Mouse (Mus musculus): ENCODE measurements around the gene Nudt15.
A peak's percentile ranks its signal among the peaks of the same experiment; 100 is the strongest.
"Not testable (repeated sequence)": the region's sequence is repeated elsewhere in the genome, so short reads cannot be mapped to it uniquely, and the experiment has no call there.

Nudt15 gene

GRCm38 (mm10) chr14:73548051-73548450, at the start of gene Nudt15:
Nudt15 (minus strand) TSS chr14:73548242.
- DNase-seq (ENCODE audit: inconsistent ontology term): no peak

- DNase-seq (ENCODE audit: inconsistent ontology term): no peak
Measured at GRCm38 (mm10) chr14:73592166-73592565, 44.1 kb upstream of the Nudt15 start.

GRCm38 (mm10) chr14:73588080-73588479, 40.0 kb upstream of the Nudt15 start:
- DNase-seq (ENCODE audit: inconsistent ontology term): no peak

- DNase-seq (ENCODE audit: inconsistent ontology term): no peak
Measured at GRCm38 (mm10) chr14:73576336-73576735, 28.3 kb upstream of the Nudt15 start.

GRCm38 (mm10) chr14:73574053-73574452, 26.0 kb upstream of the Nudt15 start:
- DNase-seq (ENCODE audit: inconsistent ontology term): no peak

- no peak for DNase-seq (ENCODE audit: inconsistent ontology term)
Measured at GRCm38 (mm10) chr14:73571143-73571542, 23.1 kb upstream of the Nudt15 start.

GRCm38 (mm10) chr14:73569831-73570230, 21.8 kb upstream of the Nudt15 start:
- DNase-seq (ENCODE audit: inconsistent ontology term): not testable (repeated sequence)

- DNase-seq (ENCODE audit: inconsistent ontology term): no peak
Measured at GRCm38 (mm10) chr14:73553122-73553696, 5.2 kb upstream of the Nudt15 start.

GRCm38 (mm10) chr14:73552341-73553121, 4.5 kb upstream of the Nudt15 start:
- peak; percentile 95 for DNase-seq (ENCODE audit: inconsistent ontology term)

GRCm38 (mm10) chr14:73551164-73551563, 3.1 kb upstream of the Nudt15 start:
- no peak for DNase-seq (ENCODE audit: inconsistent ontology term)

GRCm38 (mm10) chr14:73550732-73551131, 2.7 kb upstream of the Nudt15 start:
- DNase-seq (ENCODE audit: inconsistent ontology term): peak; percentile 57

- DNase-seq (ENCODE audit: inconsistent ontology term): no peak
Measured at GRCm38 (mm10) chr14:73550291-73550690, 2.2 kb upstream of the Nudt15 start.

GRCm38 (mm10) chr14:73547034-73547433, 1.0 kb downstream of the Nudt15 start:
- DNase-seq (ENCODE audit: inconsistent ontology term): no peak

GRCm38 (mm10) chr14:73543781-73544180, 4.3 kb downstream of the Nudt15 start:
- no peak for DNase-seq (ENCODE audit: inconsistent ontology term)

- no peak for DNase-seq (ENCODE audit: inconsistent ontology term)
Measured at GRCm38 (mm10) chr14:73535641-73536040, 12.4 kb downstream of the Nudt15 start.

GRCm38 (mm10) chr14:73533755-73534465, 14.1 kb downstream of the Nudt15 start:
- DNase-seq (ENCODE audit: inconsistent ontology term): no peak

GRCm38 (mm10) chr14:73528661-73529060, 19.4 kb downstream of the Nudt15 start:
- DNase-seq (ENCODE audit: inconsistent ontology term): not testable (repeated sequence)

- peak; percentile 96 for DNase-seq (ENCODE audit: inconsistent ontology term)
Measured at GRCm38 (mm10) chr14:73524766-73525448, 23.1 kb downstream of the Nudt15 start, which contains the start of gene Sucla2. Sucla2 (plus strand) TSS chr14:73525319.

- no peak for DNase-seq (ENCODE audit: inconsistent ontology term)
Measured at GRCm38 (mm10) chr14:73524136-73524535, 23.9 kb downstream of the Nudt15 start.

- DNase-seq (ENCODE audit: inconsistent ontology term): peak; percentile 96
Measured at GRCm38 (mm10) chr14:73509765-73510423, 38.1 kb downstream of the Nudt15 start, which contains the start of gene Med4. Med4 (plus strand) TSS chr14:73510025.

Measured in Muller cell, postnatal 12 days (primary cell).